Mouse (Mus musculus): Measurements from ENCODE around the gene Zfp322a. TPM values are rescaled to one million over a fixed set of nuclear protein-coding genes. Genes with fewer than 3 reads are reported as not detected.

Zfp322a gene
- total RNA-seq (2023) = 10 to 100 TPM; 20.0 to 22.2 TPM

DNA sequence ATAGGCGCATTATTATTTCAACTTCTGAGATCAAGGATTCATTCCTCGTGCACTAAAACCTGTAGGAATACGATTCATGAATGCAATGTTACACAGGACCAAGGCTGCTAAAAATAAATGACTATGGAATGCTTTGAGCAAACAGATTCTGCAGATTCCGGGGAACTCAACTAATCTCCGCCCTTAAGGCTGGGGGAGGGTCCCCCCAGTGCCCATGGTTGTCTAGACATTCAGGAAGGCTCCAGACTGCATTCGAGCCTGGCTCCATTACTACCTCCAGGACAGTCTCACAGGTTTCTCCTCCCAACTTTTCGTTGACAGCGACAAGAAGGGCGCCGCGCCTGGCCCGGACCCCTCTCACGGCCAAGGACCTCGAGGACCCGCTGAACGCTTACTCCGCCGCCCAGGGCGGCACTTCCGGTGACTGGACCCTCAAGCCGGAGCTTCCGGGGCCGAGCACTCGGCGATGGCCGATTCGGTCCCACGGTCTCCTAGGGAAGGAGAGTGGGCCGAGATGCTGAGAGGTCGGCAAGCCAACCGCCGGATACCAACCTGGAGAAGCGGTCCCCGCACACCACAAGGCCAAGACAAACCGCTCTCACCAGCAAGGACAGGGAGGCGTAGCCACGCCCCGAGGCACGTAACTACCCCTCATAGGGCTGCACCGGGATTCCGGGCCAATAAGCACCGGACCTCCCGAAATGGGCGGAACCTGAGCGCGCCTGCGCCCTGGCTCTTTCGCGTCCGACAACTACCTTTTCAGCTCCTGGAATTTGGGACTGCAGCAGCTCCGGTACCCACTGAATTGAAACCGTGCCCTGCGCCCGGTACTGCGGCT is at the start of gene Zfp322a:
Gene Zfp322a, minus strand, starts transcription at position 626 of the 838 bp plus-strand sequence.

Other genes starting within 250 kb of the Zfp322a start
- gene Vmn1r218, start 236.1 kb downstream of the Zfp322a start, total RNA-seq (2023) = not detected
- gene Vmn1r219, start 209.9 kb downstream of the Zfp322a start, total RNA-seq (2023) = not detected
- gene Vmn1r220, start 181.2 kb downstream of the Zfp322a start, total RNA-seq (2023) = not detected
- gene Vmn1r221, start 155.1 kb downstream of the Zfp322a start, total RNA-seq (2023) = not detected
- gene Vmn1r222, start 133.3 kb downstream of the Zfp322a start, total RNA-seq (2023) = not detected
- gene Vmn1r223, start 122.1 kb downstream of the Zfp322a start, total RNA-seq (2023) = not detected
- 10 to 100 TPM; 19.1 to 21.9 TPM for gene Abt1, start 54.7 kb upstream of the Zfp322a start, total RNA-seq (2023)
- not detected for gene Btn1a1, start 96.7 kb upstream of the Zfp322a start, total RNA-seq (2023)
- not detected for gene Btn2a2, start 119.6 kb upstream of the Zfp322a start, total RNA-seq (2023)
- 100 to 1,000 TPM; 263 to 347 TPM for gene Hist1h4h, start 161.8 kb upstream of the Zfp322a start, total RNA-seq (2023)
- 10 to 100 TPM; 25.3 to 89.5 TPM for gene Hist1h2af, start 164.7 kb upstream of the Zfp322a start, total RNA-seq (2023)
- gene Hist1h3g, start 166.2 kb upstream of the Zfp322a start, total RNA-seq (2023) = 10 to 100 TPM; 15.6 to 26.1 TPM
- 10 to 100 TPM in 1 of 2 experiments, 1 to 10 TPM in 1; 7.0 to 13.4 TPM for gene Hist1h2bh, start 174.2 kb upstream of the Zfp322a start, total RNA-seq (2023)
- gene Hist1h3f, start 174.8 kb upstream of the Zfp322a start, total RNA-seq (2023) = 10 to 100 TPM; 62.8 to 92.1 TPM
- 100 to 1,000 TPM in 1 of 2 experiments, 10 to 100 TPM in 1; 83.0 to 211 TPM for gene Hist1h4f, start 182.4 kb upstream of the Zfp322a start, total RNA-seq (2023)
- 10 to 100 TPM in 1 of 2 experiments, 1 to 10 TPM in 1; 7.2 to 15.8 TPM for gene Hist1h1d, start 184.1 kb upstream of the Zfp322a start, total RNA-seq (2023)
- 100 to 1,000 TPM; 113 to 162 TPM for gene Hist1h3e, start 193.2 kb upstream of the Zfp322a start, total RNA-seq (2023)
- 10 to 100 TPM; 10.2 to 27.9 TPM for gene Hist1h2ae, start 202.0 kb upstream of the Zfp322a start, total RNA-seq (2023)
- gene Hist1h2bg, start 202.2 kb upstream of the Zfp322a start, total RNA-seq (2023) = 100 to 1,000 TPM; 171 to 249 TPM
- gene Hist1h2bf, start 205.0 kb upstream of the Zfp322a start, total RNA-seq (2023) = 100 to 1,000 TPM in 1 of 2 experiments, 10 to 100 TPM in 1; 79.7 to 145 TPM
- 1 to 10 TPM in 1 of 2 experiments, not detected in 1; 10.0 TPM for gene Hist1h2ad, start 205.2 kb upstream of the Zfp322a start, total RNA-seq (2023)
- 10 to 100 TPM in 1 of 2 experiments, 1 to 10 TPM in 1; 4.9 to 12.6 TPM for gene Hist1h3d, start 206.6 kb upstream of the Zfp322a start, total RNA-seq (2023)
- gene Hist1h4d, start 212.4 kb upstream of the Zfp322a start, total RNA-seq (2023) = 100 to 1,000 TPM; 122 to 174 TPM